Mouse (Mus musculus) small intestine, adult 2 months (tissue): Measurements from ENCODE around the gene Slc7a11. TPM values are rescaled to one million over a fixed set of nuclear protein-coding genes. Genes with fewer than 3 reads are reported as not detected.
A peak's percentile ranks its signal among the peaks of the same experiment; 100 is the strongest.

Experiments
- H3K27ac ChIP-seq: fragments of 200-500 bp; 2 replicates; pipeline ENCODE4 v1.5.1; 2012; ENCODE audit warnings: low read depth, low read length, control low read depth, inconsistent platforms; ENCODE audit not compliant: insufficient read depth
- H3K27me3 ChIP-seq: fragments of 200-500 bp; 2 replicates; pipeline ENCODE4 v1.6.1; 2012; ENCODE audit warnings: mild to moderate bottlenecking, moderate library complexity, low read length, inconsistent platforms; ENCODE audit not compliant: control insufficient read depth, insufficient read depth
- H3K36me3 ChIP-seq: fragments of 200-500 bp; 2 replicates; pipeline ENCODE4 v1.6.1; 2012; ENCODE audit warnings: mild to moderate bottlenecking, low read length, control low read depth, inconsistent platforms; ENCODE audit not compliant: control insufficient read depth, insufficient read depth
- H3K4me1 ChIP-seq: fragments of 200-500 bp; 2 replicates; pipeline ENCODE4 v1.6.1; 2012; ENCODE audit warnings: low read length, inconsistent platforms, mixed read lengths; ENCODE audit not compliant: control insufficient read depth, insufficient read depth, insufficient read length
- H3K4me3 ChIP-seq: fragments of 200-500 bp; 2 replicates; pipeline ENCODE4 v1.5.1; 2012; ENCODE audit warnings: low read depth, mild to moderate bottlenecking, control low read depth, inconsistent platforms, low read length, moderate library complexity
- CTCF ChIP-seq: fragments of 200-500 bp; IDR thresholded peaks from 2 replicates; pipeline ENCODE4 v1.5.1; 2012; ENCODE audit warnings: low read depth, mild to moderate bottlenecking, control low read depth, inconsistent platforms, low read length, moderate library complexity, mixed read lengths; ENCODE audit not compliant: insufficient replicate concordance, insufficient read length; ENCODE audit errors: extremely low read depth
- POLR2A ChIP-seq: fragments of 200-500 bp; IDR thresholded peaks from 2 replicates; pipeline ENCODE4 v1.6.1; 2012; ENCODE audit warnings: low read depth, mild to moderate bottlenecking, control low read depth, inconsistent platforms, low read length, moderate library complexity
- whole genome bisulfite sequencing: fragments of 180-500 bp; shearing (Covaris S2); methylation state at CpG from one replicate; pipeline ENCODE4 v1.1.7; 2018; 5-methylcytosine and 5-hydroxymethylcytosine counted together
- polyA plus RNA-seq: library from polyadenylated mRNA; depleted of rRNA; stranded (reverse); fragments of >200 nt; gene quantifications from 2 replicates; pipeline ENCODE4 v1.2.3, GENCODE M21; 2012

Slc7a11 gene
- polyA plus RNA-seq, 1 experiment, result 0.27 TPM

DNA sequence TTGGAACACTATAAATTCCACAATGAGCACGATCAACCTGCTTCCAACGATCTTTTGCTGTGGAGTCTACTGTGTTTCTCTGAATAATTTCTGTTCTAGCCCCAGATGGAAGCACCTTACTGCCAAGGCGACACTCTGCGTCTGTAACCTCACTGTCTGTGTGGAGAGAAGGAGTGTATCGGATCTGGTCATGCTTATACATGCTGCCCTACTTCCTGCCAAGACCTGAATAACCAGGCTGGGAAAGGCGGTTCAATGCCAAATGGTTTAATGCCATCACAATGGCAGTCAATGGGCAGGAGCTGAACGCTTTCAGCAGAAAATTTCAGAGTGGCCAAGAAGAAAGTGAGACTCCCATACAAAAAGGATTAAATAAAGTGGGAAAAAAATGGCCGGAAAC lies 137.1 kb downstream of the Slc7a11 start:
- Histone ChIP-seq H3K27ac (no peak overlapping the region), H3K27me3 (no peaks in the 10 kb centered on the region), H3K4me1 (peaks cover 2% of the 10 kb centered on the region; the same call in 1 of the 2 replicates), H3K4me3 (no peak overlapping the region), H3K36me3 (no peaks in the 10 kb centered on the region)
- WGBS, result 91% methylated on average over 8 of the region's 8 CpGs
- TF ChIP-seq CTCF (no peak), POLR2A (no peak)

DNA sequence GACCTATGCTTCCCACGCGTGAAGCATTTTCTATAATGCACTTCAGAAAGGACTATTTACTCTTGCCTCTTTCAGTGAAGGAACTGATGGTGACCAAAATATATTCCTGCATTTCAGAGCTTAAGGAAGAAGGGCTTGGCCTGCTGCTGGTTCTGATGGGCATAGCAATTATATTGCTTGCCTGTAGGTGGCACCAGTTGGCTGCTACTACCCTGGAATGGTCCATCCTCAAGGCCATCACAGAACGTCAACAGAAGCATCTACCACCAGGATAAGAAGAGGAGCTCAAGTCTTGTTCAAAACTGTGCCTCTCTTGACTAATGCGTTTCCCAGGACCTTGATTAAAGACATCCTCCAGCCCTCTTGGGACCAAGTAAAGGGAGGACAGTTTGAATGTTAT lies 139.3 kb downstream of the Slc7a11 start:
- WGBS, result 54% methylated on average over 4 of the region's 4 CpGs
- no peak overlapping the region for H3K27ac ChIP-seq
- H3K4me3 ChIP-seq, result no peak overlapping the region
- no peaks in the 10 kb centered on the region for H3K27me3 ChIP-seq
- peaks cover 7% of the 10 kb centered on the region; the same call in 1 of the 2 replicates for H3K4me1 ChIP-seq
- H3K36me3 ChIP-seq, result no peaks in the 10 kb centered on the region
- TF ChIP-seq POLR2A (no peak), CTCF (peak; percentile 60; the same call in 1 of the 2 replicates)

DNA sequence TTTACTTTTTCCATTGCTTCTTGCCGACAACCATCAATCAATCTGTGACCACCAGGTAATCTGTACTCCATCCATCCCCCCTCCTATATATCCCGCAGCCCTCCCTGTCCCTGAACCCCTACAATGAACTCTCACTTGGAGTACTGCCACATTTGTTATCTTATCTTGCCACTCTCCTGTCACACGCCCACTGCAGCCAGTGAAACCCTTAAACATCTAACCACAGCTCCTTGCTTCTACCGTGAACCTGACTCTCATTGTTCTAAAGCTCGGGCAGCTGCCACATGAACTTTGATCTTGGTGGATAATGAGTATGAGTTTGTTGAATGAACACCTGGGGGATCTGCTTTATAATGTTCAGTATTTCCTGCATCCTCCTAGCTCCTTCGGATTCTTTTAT lies 140.8 kb downstream of the Slc7a11 start:
- Histone ChIP-seq H3K27me3 (no peaks in the 10 kb centered on the region), H3K36me3 (no peaks in the 10 kb centered on the region), H3K4me3 (no peak overlapping the region), H3K27ac (no peak overlapping the region), H3K4me1 (peaks cover 7% of the 10 kb centered on the region; the same call in 1 of the 2 replicates)
- 11% methylated on average over 6 of the region's 6 CpGs for WGBS
- TF ChIP-seq POLR2A (no peak), CTCF (no peak)

DNA sequence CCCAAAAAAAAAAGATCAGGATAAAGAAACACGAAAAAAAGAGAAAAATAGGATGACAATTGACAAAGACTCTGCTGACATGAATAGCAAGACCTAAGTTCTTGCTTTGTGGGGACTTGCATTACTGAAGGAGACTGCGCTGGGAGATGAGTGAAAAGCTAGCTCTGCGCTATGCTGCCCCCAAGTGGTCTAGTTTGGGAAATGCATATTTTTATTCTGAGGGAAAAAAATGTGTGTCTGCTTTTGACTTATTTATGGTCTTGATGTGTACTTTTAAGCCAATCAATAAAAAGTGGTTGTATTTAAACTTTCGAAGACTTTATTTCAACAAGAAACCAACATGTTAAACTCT lies 142.5 kb downstream of the Slc7a11 start:
- no peaks in the 10 kb centered on the region for H3K36me3 ChIP-seq
- TF ChIP-seq CTCF, result peak; percentile 62; the same call in 1 of the 2 replicates
- TF ChIP-seq POLR2A, result no peak
- no peak overlapping the region for H3K4me3 ChIP-seq
- no peak overlapping the region for H3K27ac ChIP-seq
- H3K4me1 ChIP-seq, result peaks cover 7% of the 10 kb centered on the region; the same call in 1 of the 2 replicates
- under 1% methylated on average over 4 of the region's 4 CpGs for WGBS
- no peaks in the 10 kb centered on the region for H3K27me3 ChIP-seq

DNA sequence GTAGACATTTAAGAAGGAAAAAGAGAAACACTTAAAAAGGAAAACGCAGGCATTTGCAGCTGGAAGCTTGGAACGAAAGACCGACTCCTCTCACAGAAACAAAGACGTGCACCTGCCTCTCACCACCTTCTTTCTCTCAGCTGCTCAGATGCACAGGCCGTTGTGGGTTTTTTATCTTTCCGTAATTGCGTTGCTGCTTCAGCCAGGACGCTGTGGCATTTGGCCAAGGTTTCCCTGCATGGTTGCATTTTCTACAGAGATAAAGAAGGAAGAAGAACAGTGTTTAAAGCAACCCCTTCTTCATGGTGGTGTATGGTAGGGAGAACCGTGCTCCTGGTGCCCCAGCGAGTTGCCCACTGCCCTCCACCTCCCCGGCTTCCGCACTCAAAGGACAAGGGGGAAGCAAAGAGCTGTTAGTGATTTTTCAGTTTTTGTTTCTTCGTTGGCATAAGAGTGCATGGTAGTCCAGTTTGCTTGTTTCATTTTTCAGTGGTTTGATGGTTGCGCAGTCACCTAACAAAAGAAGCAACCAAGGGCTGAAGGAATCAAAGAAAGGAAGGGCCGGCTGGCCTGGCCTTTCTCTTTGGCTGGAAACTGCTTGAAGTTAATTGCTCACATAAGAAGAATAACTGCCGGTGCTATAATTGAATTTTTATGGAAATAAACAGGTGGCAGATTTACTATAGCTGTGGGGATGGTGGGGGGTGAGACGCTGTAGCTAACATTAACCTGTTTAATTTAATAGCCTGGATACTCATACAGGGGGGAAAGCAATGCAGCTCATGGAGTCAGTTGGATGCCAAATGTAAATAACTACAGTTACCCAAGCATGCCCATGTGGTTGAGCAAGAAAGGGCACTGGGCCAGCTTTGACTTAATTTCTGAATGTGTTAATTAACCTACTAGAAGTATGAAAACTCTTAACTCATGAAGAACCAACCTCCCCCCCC lies 143.1 kb downstream of the Slc7a11 start:
- 47% methylated on average over 17 of the region's 17 CpGs for WGBS
- TF ChIP-seq POLR2A (no peak), CTCF (no peak)
- no peaks in the 10 kb centered on the region for H3K36me3 ChIP-seq

DNA sequence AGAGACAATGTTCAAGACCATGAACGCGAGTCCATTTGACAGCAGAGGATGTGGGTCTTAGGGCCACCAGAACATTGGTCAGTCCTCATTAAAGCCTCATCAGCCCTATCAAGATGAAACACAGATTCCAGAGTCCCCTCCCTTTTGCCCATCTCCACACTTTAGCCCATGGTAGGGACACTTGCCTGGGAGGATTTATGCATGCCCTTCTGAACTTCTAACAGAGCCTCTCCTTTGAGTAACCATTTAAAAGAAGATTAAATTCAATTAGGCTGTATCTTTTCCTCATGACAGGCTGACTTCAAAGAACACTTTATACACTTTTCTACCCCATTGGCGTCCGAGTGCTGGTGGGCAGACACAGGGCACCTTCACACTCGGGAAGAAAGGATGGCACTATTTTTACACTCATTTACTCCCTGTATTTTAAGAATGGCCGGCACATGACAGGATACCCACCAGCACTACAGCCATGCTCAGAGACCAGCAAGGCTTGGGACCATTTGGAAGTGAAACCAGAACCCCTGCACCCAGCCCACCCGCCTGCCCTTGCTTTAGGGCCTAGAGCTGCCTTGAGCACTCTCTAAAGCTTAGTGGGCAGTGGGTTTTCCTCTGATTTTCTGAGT lies 144.9 kb downstream of the Slc7a11 start:
- peaks cover 7% of the 10 kb centered on the region; the same call in 1 of the 2 replicates for H3K4me1 ChIP-seq
- H3K27me3 ChIP-seq, result no peaks in the 10 kb centered on the region
- WGBS, result 86% methylated on average over 7 of the region's 7 CpGs
- TF ChIP-seq POLR2A (no peak), CTCF (no peak)
- H3K4me3 ChIP-seq, result no peak overlapping the region
- H3K27ac ChIP-seq, result no peak overlapping the region
- no peaks in the 10 kb centered on the region for H3K36me3 ChIP-seq

More for the DNA sequence above, 143.1 kb downstream of the Slc7a11 start:
- Histone ChIP-seq H3K4me3 (no peak overlapping the region), H3K27me3 (no peaks in the 10 kb centered on the region), H3K27ac (no peak overlapping the region), H3K4me1 (peaks cover 7% of the 10 kb centered on the region; the same call in 1 of the 2 replicates)

DNA sequence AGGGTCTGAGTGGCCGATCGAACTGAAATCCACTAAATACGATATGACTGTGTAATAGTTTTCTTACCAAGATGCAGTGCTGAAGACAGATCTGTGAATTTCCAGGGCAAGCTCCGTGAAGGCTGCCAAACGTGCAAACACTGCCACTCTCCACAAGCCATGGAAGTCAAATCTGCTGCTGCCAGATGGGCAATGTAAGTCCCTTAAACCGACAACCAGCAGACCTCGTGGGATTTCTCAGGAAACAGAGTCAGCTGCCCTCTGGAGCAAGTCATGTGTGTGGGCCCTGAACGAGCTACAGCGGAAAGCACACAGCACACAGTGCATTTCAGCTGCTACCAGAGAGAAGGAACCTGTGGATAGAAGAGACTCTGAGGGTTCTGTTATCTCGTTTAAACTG lies 146.5 kb downstream of the Slc7a11 start:
- peaks cover 4% of the 10 kb centered on the region; the same call in 1 of the 2 replicates for H3K4me1 ChIP-seq
- 70% methylated on average over 10 of the region's 10 CpGs for WGBS
- no peak overlapping the region for H3K27ac ChIP-seq
- no peaks in the 10 kb centered on the region for H3K27me3 ChIP-seq
- H3K4me3 ChIP-seq, result no peak overlapping the region
- TF ChIP-seq CTCF, result no peak
- TF ChIP-seq POLR2A, result no peak
- H3K36me3 ChIP-seq, result no peaks in the 10 kb centered on the region
